Mouse (Mus musculus): ENCODE data around the gene Nckipsd.

DNA sequence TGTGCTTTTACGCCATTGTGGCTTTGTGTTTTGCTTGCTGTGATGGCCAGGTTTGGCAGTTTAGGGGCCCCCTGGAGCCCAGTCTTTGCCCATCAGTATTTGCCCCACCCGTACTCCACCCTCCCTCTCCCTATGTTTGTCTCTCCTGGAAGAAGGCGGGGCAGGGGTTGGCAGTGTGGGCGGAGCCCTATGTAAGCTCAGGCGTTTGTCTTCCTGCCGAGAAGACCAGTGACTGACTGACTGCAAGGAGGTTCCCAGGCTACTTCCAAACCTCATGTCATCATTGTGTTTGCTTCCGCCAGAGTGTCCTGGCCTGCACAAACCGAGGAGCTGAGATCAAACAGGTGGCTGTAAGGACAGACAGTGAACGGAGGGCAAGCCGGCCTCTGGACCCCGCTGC is 12.4 kb upstream of the Nckipsd start:
- TF ChIP-seq MAFK (IDR thresholded peaks at IDR 0.05; ENCODE audit: insufficient read depth, low read depth, low read length), result no peak
- no peak for TF ChIP-seq ZNF384 (IDR thresholded peaks at IDR 0.05; ENCODE audit: low read depth, low read length)
